8 mouse cellular contexts compared by ENCODE assay signal in the genomic region with DNA sequence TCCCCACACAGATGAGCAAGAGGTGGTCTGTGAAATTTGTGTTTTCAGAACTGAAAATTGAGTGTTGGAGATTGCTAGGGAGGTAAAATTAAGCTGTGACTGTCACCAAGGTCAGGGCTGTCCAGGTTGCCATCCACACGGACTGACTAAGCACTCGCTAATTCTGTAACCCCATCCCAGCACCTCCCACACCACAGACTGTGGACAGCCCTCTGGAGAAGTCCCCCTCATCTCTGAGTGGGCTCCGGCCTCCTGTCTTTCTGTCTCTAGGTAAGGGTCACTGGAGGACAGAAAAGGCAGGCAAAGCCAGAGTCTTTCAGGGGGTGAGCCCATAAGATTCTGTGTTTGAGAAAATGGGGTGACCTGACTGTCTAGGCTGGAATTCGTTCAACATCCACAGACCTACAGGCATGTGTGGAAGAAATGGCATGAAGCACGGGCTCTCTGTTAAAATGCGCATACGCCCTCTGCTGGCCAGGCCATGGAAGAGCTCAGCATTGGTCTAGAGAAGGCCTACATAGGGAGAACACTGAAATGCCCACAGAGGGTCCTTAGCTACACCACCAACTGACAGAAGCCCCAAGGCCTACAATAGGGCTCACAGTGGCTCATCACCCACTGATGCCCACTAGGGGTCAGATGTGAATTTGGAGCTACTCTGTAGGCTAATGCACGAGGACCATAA. TPM values are rescaled to one million over a fixed set of nuclear protein-coding genes. Genes with fewer than 3 reads are reported as not detected.
A peak's percentile ranks its signal among the peaks of the same experiment; 100 is the strongest.
DNase-seq lines count a peak whose midpoint lies in the region; ATAC-seq and TF ChIP-seq lines count a peak whose summit lies in the region.

No protein-coding gene starts in this region.

- H3K4me1 ChIP-seq in bone marrow, adult 2 months (ENCODE audit: control insufficient read depth, insufficient read depth, low read length), result no peaks in the 10 kb centered on the region
- H3K4me1 ChIP-seq in embryonic facial prominence, embryonic 15.5 days, result no peaks in the 10 kb centered on the region
- H3K4me1 ChIP-seq in heart, embryonic 12.5 days (replicated peaks), result 0 out of 2 replicates have a peak, but pooled peaks cover 2% of the 10 kb centered on the region
- H3K4me1 ChIP-seq in liver, embryonic 11.5 days (replicated peaks; ENCODE audit: control insufficient read depth, insufficient read depth, low read length), result no peaks in the 10 kb centered on the region
- no peaks in the 10 kb centered on the region for H3K4me1 ChIP-seq in neural tube, embryonic 12.5 days
- H3K4me1 ChIP-seq in stomach, postnatal 0 days (replicated peaks; ENCODE audit: control insufficient read depth, insufficient read depth), result no peaks in the 10 kb centered on the region

- TF ChIP-seq POLR2A in bone marrow, adult 2 months (IDR thresholded peaks at IDR 0.05; ENCODE audit: borderline replicate concordance, control insufficient read depth, low read depth, low read length), result no peak

- H3K27me3 ChIP-seq in embryonic facial prominence, embryonic 15.5 days, result no peaks in the 10 kb centered on the region
- H3K27me3 ChIP-seq in heart, embryonic 12.5 days (replicated peaks), result peaks cover 71% of the 10 kb centered on the region
- H3K27me3 ChIP-seq in liver, embryonic 11.5 days (replicated peaks; ENCODE audit: control insufficient read depth, insufficient read depth, low read length), result peaks cover 4% of the 10 kb centered on the region; the same call in 1 of the 2 replicates
- 0 out of 2 replicates have a peak, but pooled peaks cover 4% of the 10 kb centered on the region for H3K27me3 ChIP-seq in neural tube, embryonic 12.5 days (replicated peaks)
- no peaks in the 10 kb centered on the region for H3K27me3 ChIP-seq in stomach, postnatal 0 days (ENCODE audit: control insufficient read depth, insufficient read depth, low read length)

- H3K9me3 ChIP-seq in embryonic facial prominence, embryonic 15.5 days (replicated peaks), result no peaks in the 10 kb centered on the region
- H3K9me3 ChIP-seq in heart, embryonic 12.5 days (replicated peaks), result no peaks in the 10 kb centered on the region
- no peaks in the 10 kb centered on the region for H3K9me3 ChIP-seq in liver, embryonic 11.5 days (ENCODE audit: control insufficient read depth, low read length)
- H3K9me3 ChIP-seq in neural tube, embryonic 12.5 days, result no peaks in the 10 kb centered on the region
- H3K9me3 ChIP-seq in stomach, postnatal 0 days (ENCODE audit: control insufficient read depth, low read length), result no peaks in the 10 kb centered on the region

- no peak overlapping the region for H3K4me3 ChIP-seq in bone marrow, adult 2 months (replicated peaks; ENCODE audit: control insufficient read depth, low read depth, low read length)
- no peak overlapping the region for H3K4me3 ChIP-seq in embryonic facial prominence, embryonic 15.5 days (replicated peaks)
- no peak overlapping the region for H3K4me3 ChIP-seq in heart, embryonic 12.5 days
- H3K4me3 ChIP-seq in liver, embryonic 11.5 days (ENCODE audit: low read depth, low read length), result no peak overlapping the region
- H3K4me3 ChIP-seq in neural tube, embryonic 12.5 days, result no peak overlapping the region
- no peak overlapping the region for H3K4me3 ChIP-seq in stomach, postnatal 0 days (ENCODE audit: low read depth, low read length)

- no peak overlapping the region for H3K9ac ChIP-seq in embryonic facial prominence, embryonic 15.5 days
- H3K9ac ChIP-seq in heart, embryonic 12.5 days, result no peak overlapping the region
- no peak overlapping the region for H3K9ac ChIP-seq in liver, embryonic 11.5 days (ENCODE audit: low read depth, low read length)
- no peak overlapping the region for H3K9ac ChIP-seq in neural tube, embryonic 12.5 days
- no peak overlapping the region for H3K9ac ChIP-seq in stomach, postnatal 0 days (ENCODE audit: low read length)

- 30% methylated on average over 8 of the region's 8 CpGs for WGBS in bone marrow, adult 2 months
- WGBS in embryonic facial prominence, embryonic 15.5 days, result 28% methylated on average over 8 of the region's 8 CpGs
- WGBS in heart, embryonic 12.5 days, result 23% methylated on average over 8 of the region's 8 CpGs
- 25% methylated on average over 8 of the region's 8 CpGs for WGBS in liver, embryonic 11.5 days
- 30% methylated on average over 8 of the region's 8 CpGs for WGBS in neural tube, embryonic 12.5 days
- WGBS in stomach, postnatal 0 days, result 26% methylated on average over 8 of the region's 8 CpGs

- no peak for TF ChIP-seq EP300 in stomach, postnatal 0 days (optimal IDR thresholded peaks at IDR 0.05)

- ATAC-seq in CD4-positive, CD25-positive, alpha-beta regulatory T cell, adult 4 months, result peak; percentile 58
- ATAC-seq in embryonic facial prominence, embryonic 15.5 days (ENCODE audit: insufficient number of reproducible peaks, low FRiP score, low TSS enrichment, low read depth), result peak; percentile 50; the same call in 1 of the 2 replicates
- 0 out of 2 replicates have a peak, but pooled peaks have one; percentile 23 for ATAC-seq in heart, embryonic 12.5 days (ENCODE audit: insufficient number of reproducible peaks, low FRiP score)
- ATAC-seq in liver, embryonic 11.5 days (replicated peaks; ENCODE audit: low FRiP score), result no peak; the same call in 1 of the 2 replicates
- ATAC-seq in neural tube, embryonic 12.5 days (ENCODE audit: low FRiP score, low read depth), result peak; percentile 79; the same call in 1 of the 2 replicates
- ATAC-seq in stomach, postnatal 0 days (ENCODE audit: low FRiP score, low TSS enrichment), result peak; percentile 68; the same call in 1 of the 2 replicates

- TF ChIP-seq CTCF in bone marrow, adult 2 months (IDR thresholded peaks at IDR 0.05; ENCODE audit: control insufficient read depth, insufficient read depth, low read length), result peak; percentile 86
- peak; percentile 93 for TF ChIP-seq CTCF in stomach, postnatal 0 days (IDR thresholded peaks at IDR 0.05; ENCODE audit: low read depth)

- H3K27ac ChIP-seq in bone marrow, adult 2 months (ENCODE audit: control insufficient read depth, insufficient read depth, low read depth, low read length, poor library complexity), result no peak overlapping the region
- no peak overlapping the region for H3K27ac ChIP-seq in embryonic facial prominence, embryonic 15.5 days (replicated peaks)
- no peak overlapping the region for H3K27ac ChIP-seq in heart, embryonic 12.5 days (ENCODE audit: poor library complexity, severe bottlenecking)
- H3K27ac ChIP-seq in liver, embryonic 11.5 days (ENCODE audit: low read depth, low read length), result no peak overlapping the region
- no peak overlapping the region for H3K27ac ChIP-seq in neural tube, embryonic 12.5 days
- H3K27ac ChIP-seq in stomach, postnatal 0 days (replicated peaks), result no peak overlapping the region

- H3K36me3 ChIP-seq in embryonic facial prominence, embryonic 15.5 days, result no peaks in the 10 kb centered on the region
- no peaks in the 10 kb centered on the region for H3K36me3 ChIP-seq in heart, embryonic 12.5 days
- no peaks in the 10 kb centered on the region for H3K36me3 ChIP-seq in liver, embryonic 11.5 days (ENCODE audit: control insufficient read depth, insufficient read depth, low read length)
- H3K36me3 ChIP-seq in neural tube, embryonic 12.5 days, result no peaks in the 10 kb centered on the region
- H3K36me3 ChIP-seq in stomach, postnatal 0 days (ENCODE audit: control insufficient read depth, insufficient read depth, low read length), result no peaks in the 10 kb centered on the region

- H3K4me2 ChIP-seq in embryonic facial prominence, embryonic 15.5 days (replicated peaks), result no peak overlapping the region
- H3K4me2 ChIP-seq in heart, embryonic 12.5 days, result no peak overlapping the region
- H3K4me2 ChIP-seq in liver, embryonic 11.5 days, result no peak overlapping the region
- no peak overlapping the region for H3K4me2 ChIP-seq in neural tube, embryonic 12.5 days (replicated peaks)
- no peak overlapping the region for H3K4me2 ChIP-seq in stomach, postnatal 0 days (replicated peaks; ENCODE audit: low read depth)

- peak; percentile 83 for DNase-seq in kidney, postnatal 10 days
- peak; percentile 58 for DNase-seq in liver, embryonic 11.5 days (ENCODE audit: low spot score)
- peak; percentile 73 for DNase-seq in stomach, postnatal 0 days (ENCODE audit: low spot score)

RNA-seq across cellular contexts. Expression of gene Rasgef1c, which starts 54.1 kb away (rescaled TPM):
- under 1 TPM; 0.35 to 0.39 TPM for polyA plus RNA-seq in CD4-positive, CD25-positive, alpha-beta regulatory T cell, adult 4 months (2017; shearing (Covaris generic))
- not detected in 2 replicates for polyA plus RNA-seq in bone marrow, adult 2 months (2011; ENCODE audit: insufficient read depth, insufficient read length, low replicate concordance, missing spikeins)
- 0.99 and 1.2 TPM in 2 replicates for polyA plus RNA-seq in embryonic facial prominence, embryonic 15.5 days (2015; fragmentation: Nextera tagmentation; extraction: Ambion mirVana)
- polyA plus RNA-seq in heart, embryonic 12.5 days (2016; fragmentation: Nextera tagmentation; extraction: Ambion mirVana), result 0.18 and 0.19 TPM in 2 replicates
- polyA plus RNA-seq in liver, embryonic 11.5 days (2014; fragmentation: Nextera tagmentation; extraction: Ambion mirVana), result not detected in 2 replicates
- polyA plus RNA-seq in neural tube, embryonic 12.5 days (2016; fragmentation: Nextera tagmentation; extraction: Ambion mirVana), result 13.7 and 14.7 TPM in 2 replicates
- polyA plus RNA-seq in stomach, postnatal 0 days (2015; fragmentation: Nextera tagmentation; extraction: Ambion mirVana), result 0.57 and 0.74 TPM in 2 replicates
